Mouse (Mus musculus) ES-E14 (cell line): ENCODE data around the gene Eddm3b.

Source experiments
- CHD2 ChIP-seq: IDR thresholded peaks from 2 replicates; pipeline ENCODE4 v1.6.1; 2014; ENCODE audit warnings: mild to moderate bottlenecking, low read depth, low read length, inconsistent platforms
- HCFC1 ChIP-seq: IDR thresholded peaks from 2 replicates; pipeline ENCODE4 v1.6.1; 2012; ENCODE audit warnings: low read length, inconsistent platforms, borderline replicate concordance; ENCODE audit not compliant: insufficient read depth
- ZNF384 ChIP-seq: IDR thresholded peaks from 2 replicates; pipeline ENCODE4 v1.6.1; 2012; ENCODE audit warnings: low read depth, low read length, inconsistent platforms

- TF ChIP-seq ZNF384 (no peak), CHD2 (no peak), HCFC1 (no peak)
These were observed 35.0 kb upstream of the Eddm3b start for GRCm38 (mm10) chr14:51079180-51079579.
